Mouse (Mus musculus) mouse trophoblast stem cell (cell line): ENCODE data around the gene Proca1.

Experiments used
- in situ Hi-C, 2 experiments: fragments of 300-500 bp; cut with MseI, MboI; formaldehyde crosslinking; loops; 2 replicates in 1 of 2; 3 replicates in 1 of 2; pipeline ENCODE4 v1.15.1; 2025

Gene Proca1

GRCm38 (mm10) chr11:78165761-78166109, 27.5 kb upstream of the Proca1 start:
- in situ Hi-C loops: no loop called here

DNA sequence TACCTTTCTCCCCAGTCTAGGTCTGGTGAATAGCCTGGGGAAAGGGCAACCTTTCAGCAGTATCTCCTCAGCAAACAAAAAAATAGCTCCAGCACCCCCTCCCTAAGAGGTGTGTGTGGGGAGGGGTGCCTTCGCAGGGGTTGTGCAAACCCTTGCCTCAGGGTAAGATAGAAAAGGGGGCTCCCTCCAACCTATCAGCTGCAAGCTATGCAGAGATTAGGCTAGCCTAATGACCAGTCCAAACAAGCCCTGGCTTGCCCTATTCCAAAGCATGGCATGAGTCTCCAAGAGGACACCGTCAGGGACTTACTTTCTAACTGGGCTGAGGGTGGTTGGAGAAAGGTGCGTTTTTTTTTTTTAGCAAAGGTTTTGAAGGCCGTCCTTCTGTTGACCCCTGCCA, 27.0 kb upstream of the Proca1 start:
- in situ Hi-C loops: no loop called here

DNA sequence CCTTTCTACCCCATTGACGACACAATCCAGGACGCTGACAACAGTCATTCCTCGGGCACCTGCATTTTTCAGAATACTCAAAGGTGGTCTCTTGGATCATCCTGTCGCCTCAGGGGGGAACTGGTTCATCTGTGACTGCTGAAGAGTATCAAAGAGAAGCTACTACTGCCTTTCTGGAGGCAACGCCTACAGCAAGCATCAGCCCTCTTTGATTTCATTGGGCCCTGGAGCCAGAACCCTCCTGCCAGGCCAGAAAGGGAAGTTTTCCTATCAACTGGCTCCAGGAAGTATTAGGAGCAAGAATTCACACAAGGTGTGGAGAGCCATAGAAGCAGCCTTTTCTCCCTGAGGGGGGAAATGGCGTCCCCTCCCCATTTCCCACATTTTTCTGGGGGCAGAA, 26.6 kb upstream of the Proca1 start:
- in situ Hi-C loops: no loop called here

DNA sequence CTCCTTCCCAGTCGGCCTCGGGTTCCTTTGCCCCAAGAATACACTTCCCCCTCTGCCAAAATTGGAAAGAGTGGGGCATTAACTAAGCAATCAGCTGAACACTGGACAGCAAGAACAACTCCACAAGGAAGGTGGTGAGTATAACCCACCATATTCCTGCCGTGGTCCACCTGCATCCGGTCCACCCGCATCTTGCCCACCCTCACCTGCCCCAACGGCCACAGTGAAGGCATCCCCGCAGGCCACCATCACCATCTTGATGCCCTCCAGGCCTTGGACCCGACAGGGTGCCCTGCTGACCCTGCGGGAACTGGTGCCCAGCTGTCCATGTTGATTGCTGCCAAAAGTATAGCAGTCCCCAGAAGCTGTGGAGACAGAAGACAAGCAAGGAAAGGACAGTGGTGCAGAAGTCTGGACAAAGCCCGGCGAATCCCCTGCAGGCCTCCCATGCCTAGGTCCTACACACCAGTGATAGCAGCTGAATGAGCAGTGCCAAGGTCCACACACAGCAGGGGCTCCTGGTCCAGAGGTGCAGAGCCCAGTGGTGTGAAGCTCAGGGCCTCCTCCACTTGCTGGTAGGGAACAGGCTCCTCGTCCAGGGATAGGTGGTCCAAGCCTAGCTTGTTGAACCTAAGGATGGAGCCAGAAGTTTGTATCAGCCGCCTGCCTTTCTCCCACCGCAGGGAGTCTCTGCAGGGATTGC, 25.8 kb upstream of the Proca1 start:
- in situ Hi-C loops: no loop called here

DNA sequence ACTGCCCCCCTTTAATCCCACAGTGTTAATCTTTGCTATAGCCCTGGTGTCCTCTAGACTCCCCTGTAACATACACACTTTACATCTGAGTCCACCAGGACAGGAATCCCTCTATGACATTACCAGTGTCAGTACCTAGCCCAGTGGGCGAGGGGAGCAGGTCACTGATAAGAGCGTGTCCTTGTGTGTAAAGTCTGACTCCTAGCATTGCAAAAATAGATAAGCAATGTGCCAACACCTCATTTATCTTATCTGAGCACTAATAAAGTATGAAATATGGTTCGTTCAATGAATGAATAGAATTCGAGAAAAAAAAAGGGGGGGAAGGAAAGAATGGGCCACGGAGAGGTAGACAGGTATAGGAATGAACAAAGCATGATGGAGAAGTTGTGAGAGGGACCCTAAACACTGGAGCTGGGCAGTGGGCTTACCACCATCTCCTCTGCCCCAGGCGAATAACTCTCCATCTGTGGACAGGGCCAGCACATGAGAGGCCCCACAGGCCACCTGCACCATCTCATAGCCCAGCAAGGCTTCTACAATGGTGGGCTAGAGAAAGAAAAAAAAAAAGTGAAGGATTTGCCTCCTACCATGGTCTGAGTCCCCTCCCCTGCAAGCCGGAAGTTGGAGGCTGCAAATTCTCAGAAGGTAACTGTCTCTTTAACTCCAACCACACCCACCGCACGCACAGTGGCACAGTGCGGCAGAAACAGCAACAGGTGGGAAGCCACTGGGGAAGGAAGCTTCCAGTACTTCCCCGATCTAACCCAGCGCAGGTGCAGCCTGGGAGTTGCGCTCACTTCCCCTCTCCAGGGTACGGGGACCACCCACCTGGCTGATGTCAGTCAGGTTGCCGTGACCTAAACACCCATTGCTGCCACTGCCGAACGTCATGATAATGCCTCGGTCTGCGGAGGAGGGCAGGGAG, 24.4 kb upstream of the Proca1 start:
- in situ Hi-C loops: no loop called here

GRCm38 (mm10) chr11:78170306-78170705, 22.9 kb upstream of the Proca1 start:
- in situ Hi-C loops: no loop called here

DNA sequence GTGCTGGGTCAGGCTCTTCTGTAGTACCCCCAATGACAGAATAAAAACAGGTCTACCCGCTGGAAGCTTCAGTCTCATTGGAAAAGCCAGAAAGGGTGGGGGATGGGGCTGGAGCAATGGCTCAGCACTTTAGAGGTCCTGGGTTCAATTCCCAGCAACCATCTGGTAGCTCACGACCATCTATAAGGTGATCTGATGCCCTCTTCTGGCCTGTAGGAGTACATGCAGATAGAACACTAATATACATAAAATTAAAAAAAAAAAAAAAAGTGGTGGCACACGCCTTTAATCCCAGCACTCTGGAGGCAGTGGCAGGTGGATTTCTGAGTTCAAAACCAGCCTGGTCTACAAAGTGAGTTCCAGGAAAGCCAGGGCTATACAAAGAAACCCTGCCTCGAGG, 21.9 kb upstream of the Proca1 start:
- in situ Hi-C loops: no loop called here

- in situ Hi-C loops: no loop called here
Observed at GRCm38 (mm10) chr11:78172034-78172747, 21.0 kb upstream of the Proca1 start.

DNA sequence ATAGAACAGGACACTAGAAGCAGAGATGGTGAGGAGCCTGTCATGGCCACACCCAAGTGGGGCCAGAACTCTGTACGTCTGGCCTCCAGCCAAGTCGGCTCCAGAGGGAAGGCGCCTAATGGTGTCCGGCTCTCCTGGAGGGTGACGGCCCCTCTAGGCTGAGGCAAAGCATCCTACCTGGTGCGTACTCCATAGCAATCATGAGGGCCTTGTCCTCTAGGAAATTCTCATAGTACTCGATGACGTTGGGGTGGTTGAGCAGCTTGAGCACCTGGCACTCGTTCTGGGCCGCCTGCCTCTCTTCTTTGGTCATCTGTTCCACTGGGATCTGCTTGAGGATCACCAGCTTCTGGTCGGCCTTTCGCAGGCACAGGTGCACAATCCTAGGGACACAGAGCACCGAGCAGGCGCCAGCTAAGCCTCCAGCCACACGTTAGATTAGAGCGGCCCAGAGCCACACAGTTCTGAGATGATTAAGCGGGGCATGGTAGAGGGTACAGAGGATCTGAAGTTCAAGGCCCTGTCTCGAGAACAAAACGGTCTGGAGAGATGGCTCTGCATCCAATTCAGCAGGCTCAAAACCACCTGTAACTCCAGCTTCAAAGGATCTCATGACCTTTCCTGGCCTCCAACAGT, 20.3 kb upstream of the Proca1 start:
- in situ Hi-C loops: no loop called here

DNA sequence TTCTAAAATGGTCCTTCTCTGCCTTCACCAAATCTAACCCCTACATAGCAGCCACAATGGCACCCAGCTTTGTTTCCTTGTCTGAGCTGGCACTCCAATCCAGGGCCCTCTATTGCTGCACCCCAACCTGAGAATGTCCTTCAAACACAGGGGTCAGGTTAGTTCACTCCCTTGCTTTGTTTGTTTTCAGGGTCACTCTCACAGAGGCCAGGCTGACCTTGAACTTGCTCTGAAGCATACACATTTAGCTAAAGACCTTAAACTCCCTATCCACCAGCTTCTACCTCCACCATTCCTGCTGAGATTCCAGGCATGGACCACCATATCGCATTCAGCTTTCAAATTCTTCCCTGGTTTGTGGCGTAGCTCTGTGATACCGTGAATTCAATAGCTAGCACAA, 18.7 kb upstream of the Proca1 start:
- in situ Hi-C loops: no loop called here

DNA sequence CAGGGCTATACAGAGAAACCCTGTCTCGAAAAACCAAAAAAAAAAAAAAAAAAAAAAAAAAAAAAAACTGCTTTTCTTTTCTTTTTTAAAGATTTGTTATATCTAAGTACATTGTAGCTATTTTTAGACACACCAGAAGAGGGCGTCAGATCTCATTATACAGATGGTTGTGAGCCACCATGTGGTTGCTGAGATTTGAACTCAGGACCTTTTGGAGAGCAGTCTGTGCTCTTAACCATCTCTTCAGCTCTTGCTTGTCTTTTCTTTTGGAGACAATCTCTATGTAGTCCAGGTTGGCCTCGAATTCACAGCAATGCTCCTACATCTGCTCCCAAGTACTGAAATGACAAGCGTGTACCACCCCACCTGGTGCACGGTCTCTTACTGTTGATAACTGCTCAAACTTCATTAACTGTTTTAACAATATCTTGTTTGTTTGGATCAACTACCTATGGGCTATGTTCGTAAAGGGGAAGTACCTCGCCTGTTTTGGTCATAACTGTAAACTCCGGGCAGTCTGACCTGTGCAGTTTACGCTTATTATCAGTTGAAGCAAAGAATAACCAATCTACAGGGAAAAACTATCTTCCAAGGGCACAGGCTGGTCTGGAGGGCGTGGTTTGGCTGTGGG, 17.3 kb upstream of the Proca1 start:
- in situ Hi-C loops: no loop called here

GRCm38 (mm10) chr11:78176402-78176862, 16.8 kb upstream of the Proca1 start, which contains the start of the genes Nek8 and Tlcd1:
Gene Nek8, minus strand, starts transcription at chr11:78176675.
Gene Tlcd1, plus strand, starts transcription at chr11:78176711.
- in situ Hi-C loops: no loop called here

- in situ Hi-C loops: no loop called here
Observed at GRCm38 (mm10) chr11:78176905-78177331, 16.3 kb upstream of the Proca1 start.

DNA sequence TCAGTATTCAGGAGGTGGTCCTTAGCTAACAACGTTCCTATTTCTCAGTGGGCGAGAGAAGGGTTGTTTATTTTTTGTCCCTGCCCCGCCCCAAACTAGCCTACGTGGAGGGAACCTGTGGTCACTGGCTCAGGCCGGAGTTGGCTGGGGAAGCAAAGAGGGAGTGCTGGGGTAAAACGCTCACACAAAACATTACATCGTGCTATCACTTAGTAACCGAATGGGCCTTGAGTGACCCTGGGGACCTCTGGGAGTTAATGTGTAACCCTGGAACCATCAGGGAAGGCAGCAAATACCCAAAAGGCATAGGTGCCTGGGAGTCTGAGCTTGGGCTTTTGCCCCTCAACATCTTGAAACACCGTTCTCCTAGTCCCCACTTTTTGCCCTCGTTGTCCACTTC, 15.8 kb upstream of the Proca1 start:
- in situ Hi-C loops: no loop called here

DNA sequence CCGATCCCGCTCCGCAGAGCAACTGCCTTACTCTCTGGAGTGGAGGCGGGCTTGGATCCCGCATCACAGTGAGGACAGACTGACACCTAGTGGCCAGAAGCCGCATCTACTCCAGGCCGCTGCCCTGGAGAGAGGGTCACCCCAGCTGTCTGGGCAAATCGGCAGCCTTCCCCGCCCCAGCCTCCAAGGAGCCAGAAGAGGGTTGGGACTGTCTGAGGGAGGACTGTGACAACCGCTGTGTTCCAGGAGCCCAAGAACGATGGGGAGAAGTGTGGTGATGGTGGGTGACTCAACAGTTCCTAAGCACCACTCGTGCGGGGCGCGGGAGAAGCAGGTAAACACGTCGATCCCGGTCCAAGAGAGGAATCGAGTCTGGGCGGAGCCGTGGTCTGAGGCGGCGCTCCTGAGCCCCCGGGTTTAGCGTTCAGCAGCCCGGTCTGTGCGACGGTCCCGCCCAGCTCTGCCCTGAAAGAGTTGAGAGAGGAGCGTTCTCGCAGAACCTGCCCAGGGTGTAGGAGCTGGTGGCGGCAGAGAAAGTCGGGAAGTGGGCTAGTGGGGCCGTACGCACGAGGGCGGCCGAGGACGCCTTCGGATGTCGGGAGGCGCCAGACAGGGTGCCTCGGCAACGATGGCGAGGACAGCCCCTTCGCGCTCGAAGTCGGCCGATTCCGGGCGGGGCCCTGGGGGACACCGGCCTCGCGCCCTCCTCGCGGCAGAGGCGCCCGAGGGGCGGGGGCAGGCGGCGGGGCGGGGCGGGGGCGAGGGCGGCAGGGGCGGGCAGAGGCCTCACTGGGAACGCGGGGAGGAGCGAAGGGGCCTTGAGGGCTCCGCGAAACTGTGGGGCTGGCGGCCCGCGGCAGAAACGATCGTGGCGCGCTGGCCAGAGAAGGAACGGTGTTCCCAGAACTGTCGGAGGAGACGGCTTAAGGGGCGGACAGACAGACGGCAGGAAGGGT, 15.0 kb upstream of the Proca1 start:
- in situ Hi-C loops: no loop called here

DNA sequence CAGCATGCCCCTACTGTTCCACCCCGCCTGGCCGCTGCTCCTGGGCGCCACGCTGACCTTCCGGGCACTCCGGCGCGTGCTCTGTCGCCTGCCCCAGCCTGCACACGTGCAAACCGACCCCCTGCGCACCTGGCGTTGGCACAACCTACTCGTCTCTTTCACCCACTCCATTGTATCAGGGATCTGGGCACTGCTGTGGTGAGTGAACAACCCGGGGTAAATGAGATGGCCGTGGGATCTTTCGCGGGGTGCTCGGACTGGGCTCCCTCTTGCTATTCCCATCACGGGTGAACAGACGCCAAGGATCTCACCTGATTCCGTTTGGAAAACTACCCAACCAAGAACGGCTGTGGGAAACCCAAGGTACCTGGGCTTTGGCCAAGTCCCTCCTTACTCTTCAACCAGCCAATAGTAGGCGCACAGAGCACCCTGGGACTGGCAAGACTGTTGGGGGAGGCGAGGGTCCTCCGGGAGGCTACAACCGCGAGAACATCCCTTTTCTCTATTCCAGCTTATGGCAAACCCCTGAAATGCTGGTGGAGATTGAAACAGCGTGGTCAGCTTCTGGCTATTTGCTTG, 14.2 kb upstream of the Proca1 start:
- in situ Hi-C loops: no loop called here

GRCm38 (mm10) chr11:78179438-78179999, 13.7 kb upstream of the Proca1 start:
- in situ Hi-C loops: no loop called here

- in situ Hi-C loops: no loop called here
Observed at GRCm38 (mm10) chr11:78180081-78180761, 13.0 kb upstream of the Proca1 start.
